Mouse (Mus musculus): ENCODE results near the gene Parp16.

Parp16 gene

GRCm38 (mm10) chr9:65195053-65195452 lies at the start of gene Parp16:
TSS of gene Parp16 (plus strand) at chr9:65195353.
- DNase-seq (ENCODE audit: extremely low spot score) = no peak

GRCm38 (mm10) chr9:65146001-65146400 lies 49.2 kb upstream of the Parp16 start:
- no peak for DNase-seq (ENCODE audit: extremely low spot score)

DNA sequence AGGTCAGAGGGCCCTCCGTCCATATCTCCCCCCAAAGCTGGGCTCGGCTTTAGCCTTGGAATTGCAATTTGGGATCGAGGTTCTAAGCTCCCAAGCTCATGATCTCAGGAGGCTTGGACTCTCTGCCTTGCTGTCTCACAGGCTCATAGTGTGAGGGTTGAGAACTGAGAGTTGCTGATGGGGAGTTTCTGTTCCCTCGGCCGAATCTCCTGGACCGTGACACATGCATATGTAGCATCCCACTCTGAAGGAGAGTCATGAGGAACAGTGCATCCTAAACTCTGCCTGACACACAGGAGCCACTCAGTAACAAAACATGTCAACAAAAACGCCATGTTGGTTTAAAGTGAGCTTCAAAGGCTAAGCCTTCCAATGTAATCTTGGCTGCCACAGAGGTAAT lies 46.6 kb upstream of the Parp16 start:
- DNase-seq (ENCODE audit: extremely low spot score) = no peak

- DNase-seq (ENCODE audit: extremely low spot score) = no peak
These were observed 42.3 kb upstream of the Parp16 start for GRCm38 (mm10) chr9:65152711-65153330.

DNA sequence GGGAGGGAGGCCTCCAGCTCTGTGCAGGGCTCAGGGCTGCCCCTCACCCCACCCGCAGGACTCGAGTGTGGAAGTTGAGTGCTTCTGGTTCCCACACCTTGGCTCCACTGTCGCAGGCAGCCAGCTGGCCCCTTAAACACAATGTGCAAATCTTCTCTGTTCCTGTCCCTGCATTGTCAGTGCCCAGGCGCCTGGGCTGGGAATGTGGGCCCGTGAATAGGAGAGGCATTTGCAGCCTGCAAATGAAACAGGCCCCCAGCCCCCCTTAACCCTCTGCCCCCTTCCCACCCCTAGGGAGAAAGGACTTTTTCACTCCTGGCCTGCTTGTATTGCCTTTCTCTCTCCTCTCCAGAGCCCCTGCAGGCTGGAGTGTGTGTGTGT lies 41.8 kb upstream of the Parp16 start:
- DNase-seq (ENCODE audit: extremely low spot score) = peak; percentile 72

GRCm38 (mm10) chr9:65154692-65155455 lies 40.3 kb upstream of the Parp16 start:
- peak; percentile 81 for DNase-seq (ENCODE audit: extremely low spot score)

GRCm38 (mm10) chr9:65156604-65157003 lies 38.5 kb upstream of the Parp16 start:
- DNase-seq (ENCODE audit: extremely low spot score) = peak; percentile 56

GRCm38 (mm10) chr9:65157631-65158030 lies 37.5 kb upstream of the Parp16 start:
- DNase-seq (ENCODE audit: extremely low spot score) = peak; percentile 46

- no peak for DNase-seq (ENCODE audit: extremely low spot score)
These were observed 34.0 kb upstream of the Parp16 start for GRCm38 (mm10) chr9:65161188-65161587.

DNA sequence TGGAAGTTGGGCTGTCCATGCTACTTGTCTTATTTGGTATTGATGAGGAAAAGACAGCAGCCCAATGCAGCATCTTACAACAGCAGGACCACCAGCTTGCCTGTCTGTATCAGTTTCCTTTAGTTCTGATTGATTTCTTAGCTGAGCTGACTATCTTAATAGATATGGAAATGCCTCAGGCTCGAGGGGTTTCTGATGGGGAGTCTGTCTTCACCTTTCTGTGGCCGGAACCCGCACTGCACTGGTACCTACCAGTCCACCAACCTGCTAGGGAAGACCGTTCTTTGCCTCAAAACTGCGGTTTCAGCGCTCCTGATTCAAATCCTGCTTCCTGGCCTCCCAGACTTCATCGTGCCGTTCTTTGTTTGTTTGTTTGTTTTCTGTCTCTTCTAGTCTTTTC lies 33.3 kb upstream of the Parp16 start:
- DNase-seq (ENCODE audit: extremely low spot score) = no peak

DNA sequence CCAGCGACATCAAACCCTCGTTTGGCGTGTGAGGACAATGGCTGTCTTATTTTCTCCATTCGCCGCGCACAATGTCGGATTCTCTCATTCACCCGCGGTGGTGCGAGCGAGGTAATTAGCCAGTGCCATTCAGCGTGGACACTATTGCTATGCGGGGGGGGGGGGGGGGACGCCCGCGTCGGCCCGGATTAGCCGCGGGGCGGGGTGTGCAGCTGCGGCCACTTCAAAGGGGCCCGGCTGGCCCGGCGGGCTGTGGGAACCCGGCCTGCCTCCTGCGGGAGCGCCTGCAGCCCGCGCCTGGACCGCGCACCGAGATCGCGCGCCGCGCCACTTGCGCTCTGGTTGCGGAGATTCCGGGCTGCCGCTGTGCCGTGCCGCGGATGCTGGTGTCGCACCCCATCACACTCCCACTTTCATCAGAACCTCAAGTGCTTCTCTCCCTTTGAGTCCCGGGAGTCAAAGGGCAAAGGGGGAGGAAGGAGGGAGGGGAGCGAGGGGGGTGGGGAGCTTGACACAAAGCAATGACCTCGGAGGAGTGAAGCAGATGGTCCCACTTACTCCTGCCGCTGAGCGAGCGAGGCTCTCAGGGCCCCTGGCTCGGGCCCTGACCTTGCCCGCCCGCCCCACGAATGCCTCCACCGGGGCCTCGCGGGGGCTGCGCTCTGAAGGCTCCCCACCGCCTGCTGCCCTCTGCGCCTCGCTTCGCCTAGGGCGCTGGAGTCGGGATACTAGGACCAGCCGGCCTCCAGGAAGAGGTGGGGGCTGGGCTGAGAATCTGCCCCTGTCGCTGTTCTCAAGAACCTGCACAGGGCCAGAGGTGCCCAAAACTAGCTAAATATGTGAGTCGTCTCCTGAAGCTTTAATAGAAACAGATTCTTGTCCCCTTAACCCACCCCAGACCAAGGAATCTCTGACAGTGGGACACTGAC lies 32.2 kb upstream of the Parp16 start:
- DNase-seq (ENCODE audit: extremely low spot score) = peak; percentile 95

DNA sequence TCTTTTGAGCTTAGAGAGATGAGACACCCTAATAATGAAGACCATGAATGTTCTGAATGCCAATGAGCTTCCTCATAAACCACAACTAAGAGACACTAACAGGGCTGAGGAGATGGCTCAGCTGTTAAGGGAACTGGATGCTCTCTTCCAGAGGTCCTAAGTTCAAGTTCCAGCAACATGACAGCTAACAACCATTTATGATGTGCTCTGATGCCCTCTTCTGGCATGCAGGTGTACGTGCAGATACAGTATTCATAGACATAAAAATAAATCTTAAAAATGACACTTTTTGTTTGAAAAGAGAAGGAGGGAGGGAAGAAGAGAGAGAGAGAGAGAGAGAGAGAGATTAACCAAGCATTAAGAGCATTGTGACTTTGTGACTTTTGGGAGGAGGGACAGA lies 30.3 kb upstream of the Parp16 start:
- DNase-seq (ENCODE audit: extremely low spot score) = no peak

- no peak for DNase-seq (ENCODE audit: extremely low spot score)
These were observed 28.8 kb upstream of the Parp16 start for GRCm38 (mm10) chr9:65166386-65166785.

DNA sequence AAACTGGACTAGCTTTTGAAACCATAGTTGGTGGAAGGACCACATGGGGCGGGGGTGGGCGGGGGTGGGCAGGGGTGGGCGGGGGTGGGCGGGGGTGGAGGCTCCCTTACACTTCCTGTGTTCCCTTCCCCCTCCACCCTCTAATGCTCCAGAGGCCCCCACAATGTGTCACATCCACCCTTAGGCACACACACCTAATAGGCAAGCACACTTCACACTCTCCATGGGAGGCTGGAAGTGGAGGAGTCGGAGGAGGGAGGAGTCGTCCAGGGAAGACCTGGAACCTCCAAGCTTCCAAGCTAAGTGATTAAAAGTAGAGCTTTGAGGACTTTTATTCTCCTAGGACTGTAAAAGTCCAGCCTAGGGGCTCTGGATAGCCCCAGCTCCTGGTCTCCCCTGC lies 26.6 kb upstream of the Parp16 start:
- no peak for DNase-seq (ENCODE audit: extremely low spot score)

DNA sequence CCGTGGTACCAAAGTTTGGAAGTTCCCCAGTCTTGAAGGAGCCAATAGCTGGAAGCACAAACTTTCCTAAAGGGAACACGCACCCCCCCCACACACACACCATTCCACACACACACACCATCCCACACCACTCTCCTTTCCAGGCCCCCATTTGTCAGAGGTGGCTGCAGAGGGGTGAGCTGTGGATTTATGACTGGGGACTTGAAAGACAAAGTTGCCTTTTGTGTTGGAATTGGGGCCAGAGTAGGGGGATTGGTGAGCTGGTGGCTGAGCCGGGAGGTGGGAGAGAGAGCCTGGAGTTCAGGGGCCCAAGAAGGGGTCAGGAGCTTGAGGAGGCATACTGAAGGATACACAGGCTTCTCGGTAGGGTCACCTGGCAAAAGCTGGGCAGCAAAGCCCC lies 26.2 kb upstream of the Parp16 start:
- no peak for DNase-seq (ENCODE audit: extremely low spot score)

DNA sequence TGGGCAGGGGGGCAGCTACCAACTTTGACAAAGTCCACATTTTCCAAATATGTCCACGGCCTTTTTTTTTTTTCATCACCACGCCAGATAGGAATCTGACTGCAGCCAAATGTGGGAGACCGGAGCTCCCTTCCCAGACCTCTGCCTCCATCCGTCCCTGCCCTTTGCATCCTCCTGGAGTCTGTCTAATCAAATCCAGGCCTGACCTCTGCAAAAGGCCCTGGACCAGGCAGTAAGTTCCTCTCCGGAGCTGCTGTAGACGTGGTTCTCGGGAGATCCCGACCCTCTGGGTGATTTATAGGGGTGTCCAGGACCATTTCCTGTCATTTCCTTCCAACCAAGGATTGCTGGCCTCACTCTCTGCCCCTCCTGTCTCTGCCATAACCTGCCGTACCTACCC lies 22.5 kb upstream of the Parp16 start:
- DNase-seq (ENCODE audit: extremely low spot score) = no peak

DNA sequence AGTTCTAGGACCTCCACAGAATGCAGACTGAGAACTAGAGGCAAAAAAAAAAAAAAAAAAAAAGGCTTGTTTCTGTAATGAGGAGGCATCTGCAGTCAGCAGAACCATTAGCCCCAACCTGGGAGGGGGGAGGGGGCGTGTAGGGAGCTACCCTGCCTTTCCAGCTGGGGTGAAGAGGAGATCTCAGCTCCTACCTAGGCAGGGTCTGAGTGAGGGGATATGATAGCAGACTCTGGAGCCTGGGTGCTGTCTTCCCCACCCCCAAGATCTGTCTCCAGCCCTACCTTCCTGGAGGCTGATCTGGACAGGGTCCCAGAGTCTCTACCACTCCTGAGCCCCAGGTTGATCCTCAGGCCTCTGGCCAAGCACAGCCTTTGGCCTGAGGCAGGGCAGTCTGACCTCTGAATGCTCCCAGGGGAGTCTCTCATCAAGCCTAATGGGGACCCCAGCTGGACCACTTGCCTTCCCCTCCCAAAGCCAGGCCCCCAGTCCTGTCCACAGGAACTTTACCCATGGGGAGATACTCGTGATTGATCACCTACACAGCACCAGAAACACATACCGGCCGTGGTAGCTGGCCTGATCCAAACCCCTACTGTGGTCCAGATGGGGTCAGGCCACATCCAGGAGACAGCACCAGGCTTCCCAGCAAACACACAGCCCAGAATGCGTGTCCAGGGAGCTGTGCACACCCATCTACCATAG lies 19.8 kb upstream of the Parp16 start:
- peak; percentile 71 for DNase-seq (ENCODE audit: extremely low spot score)

- DNase-seq (ENCODE audit: extremely low spot score) = no peak
These were observed 18.9 kb upstream of the Parp16 start for GRCm38 (mm10) chr9:65175939-65176871.

DNA sequence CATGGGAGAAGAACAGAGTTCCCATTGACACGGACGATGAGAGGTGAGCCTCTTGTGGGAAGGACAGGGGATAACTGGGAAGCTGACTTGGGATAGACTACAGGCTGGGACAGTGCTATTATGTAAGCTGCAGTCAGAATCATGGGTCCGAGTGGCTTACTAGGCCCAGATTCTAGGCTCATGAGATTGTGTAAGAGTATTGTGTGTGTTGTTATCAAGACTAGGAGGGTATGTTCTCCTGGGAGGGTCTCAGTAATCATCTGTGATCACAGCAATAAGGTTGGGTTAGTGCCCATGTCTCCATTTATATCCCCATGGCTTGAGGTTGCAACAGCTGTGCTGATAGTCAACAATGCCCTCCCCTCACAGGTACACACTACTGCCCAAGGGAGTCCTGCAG lies 17.7 kb upstream of the Parp16 start:
- DNase-seq (ENCODE audit: extremely low spot score) = no peak

DNA sequence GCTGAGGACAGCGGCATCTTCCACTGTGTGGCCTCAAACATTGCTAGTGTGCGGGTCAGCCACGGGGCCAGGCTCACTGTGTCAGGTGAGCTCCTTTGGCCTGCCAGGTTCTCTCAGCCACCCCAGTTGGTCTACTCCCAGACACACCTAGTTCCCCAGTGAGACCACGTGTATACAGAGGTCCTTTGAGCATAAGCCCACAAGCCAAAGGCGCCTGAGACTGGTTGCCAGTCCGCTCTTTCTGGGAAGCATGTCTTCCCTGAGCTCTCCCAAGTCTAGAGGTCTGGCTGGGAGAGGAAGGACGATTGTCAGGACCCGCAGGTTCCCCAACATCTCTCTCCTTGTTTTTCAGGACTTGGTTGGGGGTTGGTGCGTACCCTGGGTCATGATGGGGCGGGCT lies 17.2 kb upstream of the Parp16 start:
- DNase-seq (ENCODE audit: extremely low spot score) = no peak

Measured in embryo, embryonic 9.5 days (tissue).